Mouse (Mus musculus) ES-E14 (cell line): Measurements from ENCODE around the gene Wnt11.

ENCODE experiments used
- CHD2 ChIP-seq: IDR thresholded peaks from 2 replicates; pipeline ENCODE4 v1.6.1; 2014; ENCODE audit warnings: mild to moderate bottlenecking, low read depth, low read length, inconsistent platforms
- HCFC1 ChIP-seq: IDR thresholded peaks from 2 replicates; pipeline ENCODE4 v1.6.1; 2012; ENCODE audit warnings: low read length, inconsistent platforms, borderline replicate concordance; ENCODE audit not compliant: insufficient read depth
- MAFK ChIP-seq: IDR thresholded peaks from 2 replicates; pipeline ENCODE4 v1.6.1; 2014; ENCODE audit warnings: mild to moderate bottlenecking, low read depth, low read length, inconsistent platforms; ENCODE audit not compliant: insufficient read depth
- ZC3H11A ChIP-seq: IDR thresholded peaks from 2 replicates; pipeline ENCODE4 v1.6.1; 2012; ENCODE audit warnings: low read depth, mild to moderate bottlenecking, inconsistent platforms, low read length, borderline replicate concordance
- ZNF384 ChIP-seq: IDR thresholded peaks from 2 replicates; pipeline ENCODE4 v1.6.1; 2012; ENCODE audit warnings: low read depth, low read length, inconsistent platforms

GRCm38 (mm10) chr7:98875390-98875990 lies 40.6 kb downstream of the Wnt11 start:
- TF ChIP-seq ZNF384 = no peak
- TF ChIP-seq CHD2 = no peak
- TF ChIP-seq MAFK = no peak
- no peak for TF ChIP-seq ZC3H11A
- no peak for TF ChIP-seq HCFC1
